8 mouse cellular contexts compared by ENCODE assay signal in genomic region chr15:101983949-101984601, GRCm38 (mm10). TPM values are rescaled to one million over a fixed set of nuclear protein-coding genes. Genes with fewer than 3 reads are reported as not detected.
A peak's percentile ranks its signal among the peaks of the same experiment; 100 is the strongest.
DNase-seq lines count a peak whose midpoint lies in the region; ATAC-seq and TF ChIP-seq lines count a peak whose summit lies in the region.

No protein-coding gene starts in this region.

- peak overlapping the region; percentile 49 for H3K9ac ChIP-seq in heart, embryonic 12.5 days
- no peak overlapping the region for H3K9ac ChIP-seq in kidney, postnatal 0 days (ENCODE audit: low read depth, low read length)
- peak overlapping the region; percentile 59 for H3K9ac ChIP-seq in liver, embryonic 11.5 days (ENCODE audit: low read depth, low read length)
- no peak overlapping the region; the same call in 1 of the 2 replicates for H3K9ac ChIP-seq in stomach, embryonic 14.5 days (replicated peaks; ENCODE audit: low read depth, low read length)

- 2% methylated on average over 15 of the region's 15 CpGs for WGBS in heart, embryonic 12.5 days
- WGBS in kidney, postnatal 0 days: 4% methylated on average over 15 of the region's 15 CpGs
- WGBS in liver, embryonic 11.5 days: 2% methylated on average over 15 of the region's 15 CpGs
- 4% methylated on average over 15 of the region's 15 CpGs for WGBS in stomach, embryonic 14.5 days

- H3K27ac ChIP-seq in heart, embryonic 12.5 days (ENCODE audit: poor library complexity, severe bottlenecking): peak overlapping the region; percentile 63
- H3K27ac ChIP-seq in kidney, postnatal 0 days: peak overlapping the region; percentile 67
- H3K27ac ChIP-seq in liver, embryonic 11.5 days (ENCODE audit: low read depth, low read length): peak overlapping the region; percentile 65; the same call in 1 of the 2 replicates
- peak overlapping the region; percentile 63; the same call in 1 of the 2 replicates for H3K27ac ChIP-seq in stomach, embryonic 14.5 days (ENCODE audit: low read length)

- peak overlapping the region; percentile 65 for H3K4me2 ChIP-seq in heart, embryonic 12.5 days
- H3K4me2 ChIP-seq in kidney, postnatal 0 days (ENCODE audit: low read length): peak overlapping the region; percentile 49
- H3K4me2 ChIP-seq in liver, embryonic 11.5 days: peak overlapping the region; percentile 66
- H3K4me2 ChIP-seq in stomach, embryonic 14.5 days (replicated peaks; ENCODE audit: low read depth, low read length): peak overlapping the region; percentile 35

- TF ChIP-seq CTCF in kidney, postnatal 0 days (IDR thresholded peaks at IDR 0.05; ENCODE audit: low read depth): peak; percentile 90

- peak overlapping the region; percentile 26 for H3K4me3 ChIP-seq in heart, embryonic 12.5 days
- H3K4me3 ChIP-seq in kidney, postnatal 0 days (replicated peaks; ENCODE audit: low read depth, low read length): no peak overlapping the region
- peak overlapping the region; percentile 35 for H3K4me3 ChIP-seq in liver, embryonic 11.5 days (ENCODE audit: low read depth, low read length)
- H3K4me3 ChIP-seq in stomach, embryonic 14.5 days (ENCODE audit: low read depth, low read length): no peak overlapping the region; the same call in 1 of the 2 replicates

- no peaks in the 10 kb centered on the region for H3K27me3 ChIP-seq in heart, embryonic 12.5 days (replicated peaks)
- H3K27me3 ChIP-seq in kidney, postnatal 0 days (ENCODE audit: insufficient read depth, low read length): no peaks in the 10 kb centered on the region
- H3K27me3 ChIP-seq in liver, embryonic 11.5 days (replicated peaks; ENCODE audit: control insufficient read depth, insufficient read depth, low read length): no peaks in the 10 kb centered on the region
- no peaks in the 10 kb centered on the region for H3K27me3 ChIP-seq in stomach, embryonic 14.5 days (ENCODE audit: control insufficient read depth, insufficient read depth, low read length)

- H3K36me3 ChIP-seq in heart, embryonic 12.5 days: no peaks in the 10 kb centered on the region
- H3K36me3 ChIP-seq in kidney, postnatal 0 days (ENCODE audit: insufficient read depth, low read length): no peaks in the 10 kb centered on the region
- no peaks in the 10 kb centered on the region for H3K36me3 ChIP-seq in liver, embryonic 11.5 days (ENCODE audit: control insufficient read depth, insufficient read depth, low read length)
- H3K36me3 ChIP-seq in stomach, embryonic 14.5 days (ENCODE audit: control insufficient read depth, insufficient read depth, low read length): no peaks in the 10 kb centered on the region

- H3K4me1 ChIP-seq in heart, embryonic 12.5 days (replicated peaks): peaks cover 3% of the 10 kb centered on the region; the same call in 1 of the 2 replicates
- H3K4me1 ChIP-seq in kidney, postnatal 0 days (replicated peaks; ENCODE audit: insufficient read depth, low read length): no peaks in the 10 kb centered on the region
- peaks cover 2% of the 10 kb centered on the region for H3K4me1 ChIP-seq in liver, embryonic 11.5 days (replicated peaks; ENCODE audit: control insufficient read depth, insufficient read depth, low read length)
- H3K4me1 ChIP-seq in stomach, embryonic 14.5 days (ENCODE audit: control insufficient read depth, insufficient read depth, low read length): no peaks in the 10 kb centered on the region

- peak; percentile 83 to 85 for DNase-seq in B cell, adult 2 months
- DNase-seq in brain, adult 2 months (ENCODE audit: low read depth, low spot score): peak; percentile 96
- peak; percentile 99 for DNase-seq in kidney, postnatal 0 days (ENCODE audit: low spot score)
- peak; percentile 92 for DNase-seq in liver, embryonic 11.5 days (ENCODE audit: low spot score)
- DNase-seq in naive thymus-derived CD4-positive, alpha-beta T cell, adult 2 months (ENCODE audit: low read depth): peak; percentile 93

- no peaks in the 10 kb centered on the region for H3K9me3 ChIP-seq in heart, embryonic 12.5 days (replicated peaks)
- no peaks in the 10 kb centered on the region for H3K9me3 ChIP-seq in kidney, postnatal 0 days (replicated peaks; ENCODE audit: low read length)
- no peaks in the 10 kb centered on the region for H3K9me3 ChIP-seq in liver, embryonic 11.5 days (ENCODE audit: control insufficient read depth, low read length)
- H3K9me3 ChIP-seq in stomach, embryonic 14.5 days (ENCODE audit: control insufficient read depth, low read depth, low read length): no peaks in the 10 kb centered on the region

- ATAC-seq in erythroblast, adult 5-6 weeks (replicated peaks; ENCODE audit: low FRiP score, poor library complexity, severe bottlenecking): peak; percentile 80
- peak; percentile 84 for ATAC-seq in heart, embryonic 12.5 days (ENCODE audit: insufficient number of reproducible peaks, low FRiP score)
- ATAC-seq in kidney, postnatal 0 days (replicated peaks; ENCODE audit: low FRiP score, low read depth): peak; percentile 92
- peak; percentile 89 for ATAC-seq in liver, embryonic 11.5 days (replicated peaks; ENCODE audit: low FRiP score)
- peak; percentile 89 for ATAC-seq in stomach, embryonic 14.5 days (ENCODE audit: insufficient number of reproducible peaks, insufficient read depth, low FRiP score, low read depth)

RNA-seq across cellular contexts. Expression of gene Krt8, which starts 20.2 kb away (rescaled TPM):
- not detected in 2 replicates for total RNA-seq in erythroblast, adult 5-6 weeks (2015; ENCODE audit: low replicate concordance)
- not detected in 2 replicates for total RNA-seq in erythroblast, adult 5-6 weeks (2017; ENCODE audit: low replicate concordance)
- 20.1 and 27.2 TPM in 2 replicates for polyA plus RNA-seq in heart, embryonic 12.5 days (2016; fragmentation: Nextera tagmentation; extraction: Ambion mirVana)
- polyA plus RNA-seq in kidney, postnatal 0 days (2015; fragmentation: Nextera tagmentation; extraction: Ambion mirVana): 305 and 333 TPM in 2 replicates
- 103 TPM in 2 replicates for polyA plus RNA-seq in liver, embryonic 11.5 days (2014; fragmentation: Nextera tagmentation; extraction: Ambion mirVana)
- 707 and 780 TPM in 2 replicates for polyA plus RNA-seq in stomach, embryonic 14.5 days (2014; fragmentation: Nextera tagmentation; extraction: Ambion mirVana)

RNA-seq across cellular contexts. Expression of gene Krt78, which starts 30.0 kb away (rescaled TPM):
- not detected in 2 replicates for total RNA-seq in erythroblast, adult 5-6 weeks (2015; ENCODE audit: low replicate concordance)
- not detected in 2 replicates for total RNA-seq in erythroblast, adult 5-6 weeks (2017; ENCODE audit: low replicate concordance)
- polyA plus RNA-seq in heart, embryonic 12.5 days (2016; fragmentation: Nextera tagmentation; extraction: Ambion mirVana): not detected in 2 replicates
- polyA plus RNA-seq in kidney, postnatal 0 days (2015; fragmentation: Nextera tagmentation; extraction: Ambion mirVana): 0.07 TPM in 1 of 2 replicates, not detected in the other
- not detected in 2 replicates for polyA plus RNA-seq in liver, embryonic 11.5 days (2014; fragmentation: Nextera tagmentation; extraction: Ambion mirVana)
- 0.36 and 0.66 TPM in 2 replicates for polyA plus RNA-seq in stomach, embryonic 14.5 days (2014; fragmentation: Nextera tagmentation; extraction: Ambion mirVana)

RNA-seq across cellular contexts. Expression of gene Krt18, which starts 43.9 kb away (rescaled TPM):
- 2.3 TPM in 1 of 2 replicates, not detected in the other for total RNA-seq in erythroblast, adult 5-6 weeks (2015; ENCODE audit: low replicate concordance)
- total RNA-seq in erythroblast, adult 5-6 weeks (2017; ENCODE audit: low replicate concordance): 2.8 TPM in 1 of 2 replicates, not detected in the other
- 30.8 and 38.0 TPM in 2 replicates for polyA plus RNA-seq in heart, embryonic 12.5 days (2016; fragmentation: Nextera tagmentation; extraction: Ambion mirVana)
- 252 and 256 TPM in 2 replicates for polyA plus RNA-seq in kidney, postnatal 0 days (2015; fragmentation: Nextera tagmentation; extraction: Ambion mirVana)
- polyA plus RNA-seq in liver, embryonic 11.5 days (2014; fragmentation: Nextera tagmentation; extraction: Ambion mirVana): 110 and 113 TPM in 2 replicates
- polyA plus RNA-seq in stomach, embryonic 14.5 days (2014; fragmentation: Nextera tagmentation; extraction: Ambion mirVana): 407 and 452 TPM in 2 replicates

RNA-seq across cellular contexts. Expression of gene Krt79, which starts 44.0 kb away (rescaled TPM):
- not detected in 2 replicates for total RNA-seq in erythroblast, adult 5-6 weeks (2015; ENCODE audit: low replicate concordance)
- total RNA-seq in erythroblast, adult 5-6 weeks (2017; ENCODE audit: low replicate concordance): not detected in 2 replicates
- 1.2 and 1.6 TPM in 2 replicates for polyA plus RNA-seq in heart, embryonic 12.5 days (2016; fragmentation: Nextera tagmentation; extraction: Ambion mirVana)
- polyA plus RNA-seq in kidney, postnatal 0 days (2015; fragmentation: Nextera tagmentation; extraction: Ambion mirVana): 0.08 and 0.29 TPM in 2 replicates
- 0.08 TPM in 1 of 2 replicates, not detected in the other for polyA plus RNA-seq in liver, embryonic 11.5 days (2014; fragmentation: Nextera tagmentation; extraction: Ambion mirVana)
- polyA plus RNA-seq in stomach, embryonic 14.5 days (2014; fragmentation: Nextera tagmentation; extraction: Ambion mirVana): 0.38 and 0.78 TPM in 2 replicates

RNA-seq across cellular contexts. Expression of gene Krt4, which starts 59.5 kb away (rescaled TPM):
- total RNA-seq in erythroblast, adult 5-6 weeks (2015; ENCODE audit: low replicate concordance): not detected in 2 replicates
- total RNA-seq in erythroblast, adult 5-6 weeks (2017; ENCODE audit: low replicate concordance): not detected in 2 replicates
- polyA plus RNA-seq in heart, embryonic 12.5 days (2016; fragmentation: Nextera tagmentation; extraction: Ambion mirVana): not detected in 2 replicates
- 0.46 and 0.93 TPM in 2 replicates for polyA plus RNA-seq in kidney, postnatal 0 days (2015; fragmentation: Nextera tagmentation; extraction: Ambion mirVana)
- polyA plus RNA-seq in liver, embryonic 11.5 days (2014; fragmentation: Nextera tagmentation; extraction: Ambion mirVana): not detected in 2 replicates
- 60.1 and 100 TPM in 2 replicates for polyA plus RNA-seq in stomach, embryonic 14.5 days (2014; fragmentation: Nextera tagmentation; extraction: Ambion mirVana)

Comparison
In these comparisons a context has a peak if more than half of its experiments do, and no peak if none do; other contexts are left out.
1. H3K4me3 ChIP-seq: peak in heart, embryonic 12.5 days (single experiment) and liver, embryonic 11.5 days (single experiment); none in kidney, postnatal 0 days (single experiment) and stomach, embryonic 14.5 days (single experiment).
2. H3K9ac ChIP-seq: peak in heart, embryonic 12.5 days (single experiment) and liver, embryonic 11.5 days (single experiment); none in kidney, postnatal 0 days (single experiment) and stomach, embryonic 14.5 days (single experiment).
3. Peak in every context shown above with its lines, with median percentiles within 50 percentile points of each other: DNase-seq, ATAC-seq, H3K27ac ChIP-seq and H3K4me2 ChIP-seq.